ENCODE assay signal across 15 mouse cellular contexts in genomic region chr6:120185756-120186155, GRCm38 (mm10).
DNase-seq lines count a peak whose midpoint lies in the region; ATAC-seq and TF ChIP-seq lines count a peak whose summit lies in the region.
"Had no signal": no experiment of that assay in that cellular context is flagged by ENCODE, and none has a peak within 500 bp of the region (broad histone marks: within the 10 kb centered on the region; RNA-seq: fewer than 3 reads in every experiment).

No protein-coding gene starts in this region.

- no peaks in the 10 kb centered on the region for H3K79me2 ChIP-seq in heart, adult 2 months (replicated peaks; ENCODE audit: control insufficient read depth, insufficient read depth, low read length)

- H3K9me3 ChIP-seq in heart, embryonic 10.5 days: no peaks in the 10 kb centered on the region
- H3K9me3 ChIP-seq in hindbrain, postnatal 0 days (ENCODE audit: low read length): no peaks in the 10 kb centered on the region
- no peaks in the 10 kb centered on the region for H3K9me3 ChIP-seq in hindbrain, embryonic 16.5 days (ENCODE audit: control insufficient read depth, low read length)
- H3K9me3 ChIP-seq: embryonic facial prominence, embryonic 12.5 days; limb, embryonic 15.5 days; neural tube, embryonic 13.5 days had no signal

- H3K4me1 ChIP-seq in heart, embryonic 10.5 days: peaks cover 62% of the 10 kb centered on the region
- H3K4me1 ChIP-seq in heart, adult 2 months (ENCODE audit: control insufficient read depth, insufficient read depth, low read length): peaks cover 6% of the 10 kb centered on the region
- H3K4me1 ChIP-seq in hindbrain, postnatal 0 days (ENCODE audit: insufficient read depth, low read length): no peaks in the 10 kb centered on the region
- H3K4me1 ChIP-seq in hindbrain, embryonic 16.5 days (ENCODE audit: control insufficient read depth, insufficient read depth, low read depth, low read length): no peaks in the 10 kb centered on the region

- no peak overlapping the region for H3K4me3 ChIP-seq in heart, embryonic 10.5 days
- no peak overlapping the region for H3K4me3 ChIP-seq in heart, adult 2 months
- H3K4me3 ChIP-seq in hindbrain, postnatal 0 days (ENCODE audit: low read length): no peak overlapping the region
- no peak overlapping the region for H3K4me3 ChIP-seq in hindbrain, embryonic 16.5 days (ENCODE audit: low read length)
- H3K4me3 ChIP-seq: embryonic facial prominence, embryonic 12.5 days; limb, embryonic 15.5 days; neural tube, embryonic 13.5 days had no signal

- intact Hi-C loops in heart, adult 2 months (cut with DNase I): loop anchor here (2.0 kb wide), 1 partner anchor 25 kb away; no protein-coding TSS in a partner anchor

- no peak for DNase-seq in heart, embryonic 10.5 days (ENCODE audit: low spot score)
- no peak for DNase-seq in heart, adult 2 months
- DNase-seq in hindbrain, postnatal 0 days (ENCODE audit: low spot score): no peak
- peak; percentile 60 to 74 for DNase-seq in thymus, adult 18-20 months
- no peak for DNase-seq in frontal cortex, postnatal 10 days (ENCODE audit: low spot score in 2 of 2)
- DNase-seq in spleen, adult 18-20 months: no peak
- DNase-seq: cerebellum, adult 9-10 months; gastrocnemius, postnatal 36 days; kidney, postnatal 4 days; lung, postnatal 36 days; right cerebral cortex, postnatal 25 days had no signal

- TF ChIP-seq POLR2A in heart, adult 2 months (IDR thresholded peaks at IDR 0.05; ENCODE audit: insufficient read depth, low read depth, low read length): no peak

- peak overlapping the region; percentile 85 for H3K27ac ChIP-seq in heart, embryonic 10.5 days
- no peak overlapping the region for H3K27ac ChIP-seq in heart, adult 2 months
- no peak overlapping the region for H3K27ac ChIP-seq in hindbrain, postnatal 0 days
- no peak overlapping the region for H3K27ac ChIP-seq in hindbrain, embryonic 16.5 days (ENCODE audit: low read depth, low read length)
- H3K27ac ChIP-seq: embryonic facial prominence, embryonic 12.5 days; limb, embryonic 15.5 days; neural tube, embryonic 13.5 days had no signal

- TF ChIP-seq CTCF in heart, adult 2 months (IDR thresholded peaks at IDR 0.05): no peak
- TF ChIP-seq CTCF in hindbrain, postnatal 0 days (IDR thresholded peaks at IDR 0.05; ENCODE audit: low read depth): no peak

- no peak for TF ChIP-seq EP300 in heart, adult 2 months (IDR thresholded peaks at IDR 0.05; ENCODE audit: insufficient read depth, low read depth, low read length)

- no peaks in the 10 kb centered on the region for H3K36me3 ChIP-seq in heart, embryonic 10.5 days
- no peaks in the 10 kb centered on the region for H3K36me3 ChIP-seq in heart, adult 2 months (ENCODE audit: control insufficient read depth, insufficient read depth, low read length)
- no peaks in the 10 kb centered on the region for H3K36me3 ChIP-seq in hindbrain, postnatal 0 days (ENCODE audit: insufficient read depth, low read length)
- no peaks in the 10 kb centered on the region for H3K36me3 ChIP-seq in hindbrain, embryonic 16.5 days (ENCODE audit: control insufficient read depth, insufficient read depth, low read length)
- H3K36me3 ChIP-seq: embryonic facial prominence, embryonic 12.5 days; limb, embryonic 15.5 days; neural tube, embryonic 13.5 days had no signal

- H3K9ac ChIP-seq in heart, adult 2 months (ENCODE audit: low read depth, low read length): no peak overlapping the region
- no peak overlapping the region for H3K9ac ChIP-seq in hindbrain, postnatal 0 days (replicated peaks; ENCODE audit: low read length)
- H3K9ac ChIP-seq in hindbrain, embryonic 16.5 days (ENCODE audit: low read depth, low read length): no peak overlapping the region
- H3K9ac ChIP-seq: embryonic facial prominence, embryonic 12.5 days; limb, embryonic 15.5 days; neural tube, embryonic 13.5 days had no signal

- H3K27me3 ChIP-seq in heart, embryonic 10.5 days (ENCODE audit: insufficient read depth, poor library complexity, severe bottlenecking): no peaks in the 10 kb centered on the region
- H3K27me3 ChIP-seq in heart, adult 2 months (ENCODE audit: control insufficient read depth, insufficient read depth, low read length): no peaks in the 10 kb centered on the region
- no peaks in the 10 kb centered on the region for H3K27me3 ChIP-seq in hindbrain, postnatal 0 days (ENCODE audit: insufficient read depth, low read length)
- peaks cover 2% of the 10 kb centered on the region; the same call in 1 of the 2 replicates for H3K27me3 ChIP-seq in hindbrain, embryonic 16.5 days (replicated peaks; ENCODE audit: control insufficient read depth, insufficient read depth, low read length)
- H3K27me3 ChIP-seq: limb, embryonic 15.5 days; neural tube, embryonic 13.5 days had no signal

- H3K4me2 ChIP-seq in hindbrain, postnatal 0 days (ENCODE audit: low read depth, low read length): no peak overlapping the region
- H3K4me2 ChIP-seq in hindbrain, embryonic 16.5 days (ENCODE audit: low read length): no peak overlapping the region
- H3K4me2 ChIP-seq: embryonic facial prominence, embryonic 12.5 days; limb, embryonic 15.5 days; neural tube, embryonic 13.5 days had no signal

- 48% methylated on average over 7 of the region's 7 CpGs for WGBS in heart, embryonic 10.5 days
- 84% methylated on average over 7 of the region's 7 CpGs for WGBS in heart, adult 2 months
- WGBS in hindbrain, postnatal 0 days: 50% methylated on average over 7 of the region's 7 CpGs
- WGBS in hindbrain, embryonic 16.5 days: 56% methylated on average over 7 of the region's 7 CpGs

- 0 out of 2 replicates have a peak, but pooled peaks have one; percentile 25 for ATAC-seq in hindbrain, postnatal 0 days
- ATAC-seq in hindbrain, embryonic 16.5 days: no peak

Comparison
In these comparisons a context has a peak if more than half of its experiments do, and no peak if none do; other contexts are left out.
1. DNase-seq: peak in thymus, adult 18-20 months (2 of 2); none in heart, embryonic 10.5 days (single experiment), heart, adult 2 months (0 of 2), hindbrain, postnatal 0 days (single experiment), frontal cortex, postnatal 10 days (0 of 2) and spleen, adult 18-20 months (0 of 2).